Mouse (Mus musculus): ENCODE data around the gene Dpf3. TPM values are rescaled to one million over a fixed set of nuclear protein-coding genes. Genes with fewer than 3 reads are reported as not detected.

Dpf3 gene
- polyA plus RNA-seq, 1 experiment, result 1.6 TPM

- DNase-seq (ENCODE audit: low read depth in 1 of 2, low spot score in 2 of 2), result no peak
- TF ChIP-seq CTCF (IDR thresholded peaks at IDR 0.05; ENCODE audit: extremely low read depth, insufficient read depth, insufficient read length, insufficient replicate concordance) (no peak), POLR2A (IDR thresholded peaks at IDR 0.05; ENCODE audit: low read depth, low read length) (no peak)
- 91% methylated on average over 7 of the region's 7 CpGs for WGBS
- Histone ChIP-seq H3K36me3 (ENCODE audit: control insufficient read depth, insufficient read depth, low read length) (no peaks in the 10 kb centered on the region), H3K27ac (ENCODE audit: insufficient read depth, low read length) (no peak overlapping the region), H3K4me1 (ENCODE audit: control insufficient read depth, insufficient read depth, insufficient read length) (no peaks in the 10 kb centered on the region), H3K4me3 (ENCODE audit: extremely low read depth, insufficient read depth, insufficient read length) (no peak overlapping the region), H3K27me3 (ENCODE audit: control insufficient read depth, insufficient read depth, low read length) (no peaks in the 10 kb centered on the region)
Measured at GRCm38 (mm10) chr12:83425736-83426135, 61.8 kb downstream of the Dpf3 start.

GRCm38 (mm10) chr12:83424720-83425444 lies 62.6 kb downstream of the Dpf3 start:
- Histone ChIP-seq H3K27me3 (ENCODE audit: control insufficient read depth, insufficient read depth, low read length) (no peaks in the 10 kb centered on the region), H3K4me3 (ENCODE audit: extremely low read depth, insufficient read depth, insufficient read length) (no peak overlapping the region), H3K27ac (ENCODE audit: insufficient read depth, low read length) (peak overlapping the region; percentile 21; the same call in 1 of the 2 replicates), H3K4me1 (ENCODE audit: control insufficient read depth, insufficient read depth, insufficient read length) (no peaks in the 10 kb centered on the region), H3K36me3 (ENCODE audit: control insufficient read depth, insufficient read depth, low read length) (no peaks in the 10 kb centered on the region)
- TF ChIP-seq POLR2A (IDR thresholded peaks at IDR 0.05; ENCODE audit: low read depth, low read length) (no peak), CTCF (IDR thresholded peaks at IDR 0.05; ENCODE audit: extremely low read depth, insufficient read depth, insufficient read length, insufficient replicate concordance) (no peak)
- no peak for DNase-seq (ENCODE audit: low read depth in 1 of 2, low spot score in 2 of 2)
- WGBS, result 66% methylated on average over 11 of the region's 11 CpGs

- WGBS, result 75% methylated on average over 12 of the region's 12 CpGs
- no peaks in the 10 kb centered on the region for H3K36me3 ChIP-seq (ENCODE audit: control insufficient read depth, insufficient read depth, low read length)
- H3K27ac ChIP-seq (ENCODE audit: insufficient read depth, low read length), result peak overlapping the region; percentile 21; the same call in 1 of the 2 replicates
- no peak for TF ChIP-seq POLR2A (IDR thresholded peaks at IDR 0.05; ENCODE audit: low read depth, low read length)
- no peaks in the 10 kb centered on the region for H3K27me3 ChIP-seq (ENCODE audit: control insufficient read depth, insufficient read depth, low read length)
- H3K4me3 ChIP-seq (ENCODE audit: extremely low read depth, insufficient read depth, insufficient read length), result no peak overlapping the region
- no peaks in the 10 kb centered on the region for H3K4me1 ChIP-seq (ENCODE audit: control insufficient read depth, insufficient read depth, insufficient read length)
- DNase-seq (ENCODE audit: low read depth in 1 of 2, low spot score in 2 of 2), result no peak
Measured at GRCm38 (mm10) chr12:83424086-83424719, 63.3 kb downstream of the Dpf3 start.

- no peaks in the 10 kb centered on the region for H3K27me3 ChIP-seq (ENCODE audit: control insufficient read depth, insufficient read depth, low read length)
- WGBS, result 93% methylated on average over 5 of the region's 5 CpGs
- H3K36me3 ChIP-seq (ENCODE audit: control insufficient read depth, insufficient read depth, low read length), result no peaks in the 10 kb centered on the region
- H3K27ac ChIP-seq (ENCODE audit: insufficient read depth, low read length), result no peak overlapping the region
- no peaks in the 10 kb centered on the region for H3K4me1 ChIP-seq (ENCODE audit: control insufficient read depth, insufficient read depth, insufficient read length)
- H3K4me3 ChIP-seq (ENCODE audit: extremely low read depth, insufficient read depth, insufficient read length), result no peak overlapping the region
- TF ChIP-seq POLR2A (IDR thresholded peaks at IDR 0.05; ENCODE audit: low read depth, low read length) (no peak), CTCF (IDR thresholded peaks at IDR 0.05; ENCODE audit: extremely low read depth, insufficient read depth, insufficient read length, insufficient replicate concordance) (no peak)
- no peak for DNase-seq (ENCODE audit: low read depth in 1 of 2, low spot score in 2 of 2)
Measured at GRCm38 (mm10) chr12:83420346-83420745, 67.2 kb downstream of the Dpf3 start.

- no peak for DNase-seq (ENCODE audit: low read depth in 1 of 2, low spot score in 2 of 2)
- no peaks in the 10 kb centered on the region for H3K27me3 ChIP-seq (ENCODE audit: control insufficient read depth, insufficient read depth, low read length)
- no peaks in the 10 kb centered on the region for H3K4me1 ChIP-seq (ENCODE audit: control insufficient read depth, insufficient read depth, insufficient read length)
- WGBS, result 86% methylated on average over 4 of the region's 4 CpGs
- H3K36me3 ChIP-seq (ENCODE audit: control insufficient read depth, insufficient read depth, low read length), result no peaks in the 10 kb centered on the region
- no peak overlapping the region for H3K4me3 ChIP-seq (ENCODE audit: extremely low read depth, insufficient read depth, insufficient read length)
- TF ChIP-seq CTCF (IDR thresholded peaks at IDR 0.05; ENCODE audit: extremely low read depth, insufficient read depth, insufficient read length, insufficient replicate concordance) (no peak), POLR2A (IDR thresholded peaks at IDR 0.05; ENCODE audit: low read depth, low read length) (no peak)
- H3K27ac ChIP-seq (ENCODE audit: insufficient read depth, low read length), result no peak overlapping the region
Measured at GRCm38 (mm10) chr12:83415207-83415606, 72.3 kb downstream of the Dpf3 start.

GRCm38 (mm10) chr12:83413684-83414083 lies 73.8 kb downstream of the Dpf3 start:
- no peak for DNase-seq (ENCODE audit: low read depth in 1 of 2, low spot score in 2 of 2)
- Histone ChIP-seq H3K4me3 (ENCODE audit: extremely low read depth, insufficient read depth, insufficient read length) (no peak overlapping the region), H3K36me3 (ENCODE audit: control insufficient read depth, insufficient read depth, low read length) (no peaks in the 10 kb centered on the region), H3K27me3 (ENCODE audit: control insufficient read depth, insufficient read depth, low read length) (no peaks in the 10 kb centered on the region), H3K4me1 (ENCODE audit: control insufficient read depth, insufficient read depth, insufficient read length) (no peaks in the 10 kb centered on the region), H3K27ac (ENCODE audit: insufficient read depth, low read length) (no peak overlapping the region)
- 94% methylated on average over 5 of the region's 5 CpGs for WGBS
- no peak for TF ChIP-seq POLR2A (IDR thresholded peaks at IDR 0.05; ENCODE audit: low read depth, low read length)
- no peak for TF ChIP-seq CTCF (IDR thresholded peaks at IDR 0.05; ENCODE audit: extremely low read depth, insufficient read depth, insufficient read length, insufficient replicate concordance)
